Mouse (Mus musculus) kidney, adult 10 weeks (tissue): ENCODE data around the gene Eif2s3x. TPM values are rescaled to one million over a fixed set of nuclear protein-coding genes. Genes with fewer than 3 reads are reported as not detected.

Experiments
- polyA plus RNA-seq: library from polyadenylated mRNA; stranded (reverse); fragments of 350-450 nt; fragmentation: Illumina TruSeq; extraction: RNeasy Lipid Tissue Mini Kit (QIAGEN cat#74804); gene quantifications from one replicate; pipeline ENCODE4 v1.2.3, GENCODE M21; 2014; ENCODE audit warnings: low read depth, low replicate concordance

The Eif2s3x gene
- 303 TPM for polyA plus RNA-seq

DNA sequence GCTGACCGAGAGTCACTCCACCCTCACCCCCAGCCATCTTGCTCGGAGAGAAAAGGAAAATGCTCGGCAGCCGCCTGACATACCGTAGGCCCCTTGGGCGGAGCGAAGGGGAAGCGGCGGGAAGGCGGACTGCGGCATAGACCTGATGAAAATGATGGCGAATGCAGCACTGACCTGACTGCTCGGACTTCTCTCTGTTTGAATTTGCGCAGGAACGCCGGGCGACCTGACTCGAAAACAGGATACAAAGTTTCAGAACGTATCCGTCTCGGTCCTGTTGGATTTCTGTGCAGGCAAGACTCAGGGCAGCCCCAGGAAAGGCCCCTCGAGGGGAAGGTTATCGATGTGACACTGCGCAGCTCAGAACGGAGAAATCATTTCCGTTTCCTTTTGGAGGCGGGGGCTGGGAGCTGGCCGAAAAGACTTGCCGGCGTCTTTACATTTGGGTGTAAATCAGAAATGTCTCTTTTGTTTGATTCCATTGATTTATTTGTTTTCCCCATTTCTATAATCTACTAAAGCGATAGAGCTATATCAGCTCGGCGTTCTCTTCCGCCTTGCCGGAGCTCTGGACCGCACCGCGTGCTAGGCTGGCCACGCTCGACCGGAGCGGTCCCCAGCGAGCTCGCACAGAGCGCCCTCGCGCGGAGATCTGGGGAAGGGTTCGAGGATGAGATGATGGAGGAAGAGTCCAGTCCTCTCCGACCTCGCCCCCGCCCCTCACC, at the start of gene Eif2s3x:
Eif2s3x (minus strand) TSS at position 266 of the 725 bp plus-strand sequence.

GRCm38 (mm10) chrX:94234532-94235189, 22.0 kb upstream of the Eif2s3x start, which contains the start of gene Klhl15:
TSS of gene Klhl15 (plus strand) at chrX:94234599.

Other genes starting within 250 kb of the Eif2s3x start
- not detected for gene AU015836, start 244.2 kb downstream of the Eif2s3x start, polyA plus RNA-seq
- 46.7 TPM for gene Zfx, start 89.2 kb downstream of the Eif2s3x start, polyA plus RNA-seq
- gene Klhl15, start 21.7 kb upstream of the Eif2s3x start, polyA plus RNA-seq, result 9.2 TPM
- not detected for gene Fam90a1b, start 153.9 kb upstream of the Eif2s3x start, polyA plus RNA-seq
- 612 TPM for gene Apoo, start 154.3 kb upstream of the Eif2s3x start, polyA plus RNA-seq